Mouse (Mus musculus) forebrain, embryonic 15.5 days (tissue): ENCODE results near the gene Bcl2a1d. TPM values are rescaled to one million over a fixed set of nuclear protein-coding genes. Genes with fewer than 3 reads are reported as not detected.

Source experiments
- polyA plus RNA-seq: library from polyadenylated mRNA; unstranded; fragments of >200 nt; fragmentation: Nextera tagmentation; extraction: Ambion mirVana; gene quantifications from 2 replicates; pipeline ENCODE4 v1.2.1, GENCODE M21; 2015

Bcl2a1d gene
- polyA plus RNA-seq, 1 experiment from 2014 or later: not detected

Other genes with a start within 250 kb of the Bcl2a1d start
- 120 and 123 TPM in 2 replicates for gene Syncrip, start 249.3 kb downstream of the Bcl2a1d start, polyA plus RNA-seq
- gene Zfp949, start 183.9 kb downstream of the Bcl2a1d start, polyA plus RNA-seq: 17.1 and 18.5 TPM in 2 replicates
- 0.20 and 0.27 TPM in 2 replicates for gene Trim43a, start 151.0 kb downstream of the Bcl2a1d start, polyA plus RNA-seq
- 31.4 and 34.9 TPM in 2 replicates for gene Mthfsl, start 11.6 kb downstream of the Bcl2a1d start, polyA plus RNA-seq
- 0.10 TPM in 1 of 2 replicates, not detected in the other for gene Trim43c, start 107.2 kb upstream of the Bcl2a1d start, polyA plus RNA-seq
- gene Bcl2a1a, start 225.0 kb upstream of the Bcl2a1d start, polyA plus RNA-seq: not detected in 2 replicates